Mouse (Mus musculus) spleen, adult 10 weeks (tissue): ENCODE data around the gene Mydgf. TPM values are rescaled to one million over a fixed set of nuclear protein-coding genes. Genes with fewer than 3 reads are reported as not detected.

ENCODE experiments used
- polyA plus RNA-seq: library from polyadenylated mRNA; stranded (reverse); fragments of 350-450 nt; fragmentation: Illumina TruSeq; extraction: RNeasy Lipid Tissue Mini Kit (QIAGEN cat#74804); gene quantifications from one replicate; pipeline ENCODE4 v1.2.3, GENCODE M21; 2015; ENCODE audit warnings: low replicate concordance; ENCODE audit not compliant: insufficient read depth

Mydgf gene
- 20.5 TPM for polyA plus RNA-seq

GRCm38 (mm10) chr17:56183658-56184103, at the start of gene Mydgf:
Gene Mydgf (minus strand): TSS chr17:56183920.

GRCm38 (mm10) chr17:56218377-56219191, 34.9 kb upstream of the Mydgf start, which contains the start of gene Dpp9:
Gene Dpp9 (minus strand): TSS chr17:56218905.

GRCm38 (mm10) chr17:56162231-56162774, 21.4 kb downstream of the Mydgf start, which contains the start of gene Tnfaip8l1:
Gene Tnfaip8l1 (plus strand): TSS chr17:56162477.

GRCm38 (mm10) chr17:56139858-56140595, 43.7 kb downstream of the Mydgf start, which contains the start of gene Sema6b:
Gene Sema6b (minus strand): TSS chr17:56140343.

Other genes with a start within 250 kb of the Mydgf start
- 12.5 TPM for gene Zfp119b, start 234.4 kb downstream of the Mydgf start, polyA plus RNA-seq
- gene Ebi3, start 231.3 kb downstream of the Mydgf start, polyA plus RNA-seq = 13.5 TPM
- 8.8 TPM for gene Yju2, start 224.8 kb downstream of the Mydgf start, polyA plus RNA-seq
- gene Shd, start 213.5 kb downstream of the Mydgf start, polyA plus RNA-seq = not detected
- gene Fsd1, start 197.4 kb downstream of the Mydgf start, polyA plus RNA-seq = not detected
- gene Stap2, start 178.3 kb downstream of the Mydgf start, polyA plus RNA-seq = 12.9 TPM
- 21.5 TPM for gene Mpnd, start 178.2 kb downstream of the Mydgf start, polyA plus RNA-seq
- gene Sh3gl1, start 147.3 kb downstream of the Mydgf start, polyA plus RNA-seq = 21.0 TPM
- gene Chaf1a, start 143.5 kb downstream of the Mydgf start, polyA plus RNA-seq = 5.2 TPM
- gene Ubxn6, start 108.9 kb downstream of the Mydgf start, polyA plus RNA-seq = 30.8 TPM
- 31.1 TPM for gene Hdgfl2, start 104.3 kb downstream of the Mydgf start, polyA plus RNA-seq
- 0.64 TPM for gene Plin4, start 74.1 kb downstream of the Mydgf start, polyA plus RNA-seq
- gene Plin5, start 66.3 kb downstream of the Mydgf start, polyA plus RNA-seq = 0.11 TPM
- 2.1 TPM for gene Lrg1, start 61.9 kb downstream of the Mydgf start, polyA plus RNA-seq
- 0.68 TPM for gene Sema6b, start 43.6 kb downstream of the Mydgf start, polyA plus RNA-seq
- 4.4 TPM for gene Tnfaip8l1, start 21.4 kb downstream of the Mydgf start, polyA plus RNA-seq
- gene Dpp9, start 35.0 kb upstream of the Mydgf start, polyA plus RNA-seq = 9.1 TPM
- 16.3 TPM for gene Fem1a, start 72.9 kb upstream of the Mydgf start, polyA plus RNA-seq
- 9.6 TPM for gene Ticam1, start 92.9 kb upstream of the Mydgf start, polyA plus RNA-seq
- gene Plin3, start 109.0 kb upstream of the Mydgf start, polyA plus RNA-seq = 8.6 TPM
- not detected for gene Arrdc5, start 116.4 kb upstream of the Mydgf start, polyA plus RNA-seq
- gene Uhrf1, start 119.4 kb upstream of the Mydgf start, polyA plus RNA-seq = 15.7 TPM
- gene Kdm4b, start 142.1 kb upstream of the Mydgf start, polyA plus RNA-seq = 13.3 TPM